Mouse (Mus musculus) stomach, embryonic 14.5 days (tissue): Measurements from ENCODE around the gene Lrpap1. TPM values are rescaled to one million over a fixed set of nuclear protein-coding genes. Genes with fewer than 3 reads are reported as not detected.

Experiments used
- ATAC-seq: fragments of 200-750 bp; cut with Nextera tagmentation; 2 replicates; pipeline ENCODE4 v1.8.0; 2017; ENCODE audit warnings: low read depth, moderate TSS enrichment; ENCODE audit not compliant: insufficient number of reproducible peaks, insufficient read depth, low FRiP score
- H3K27ac ChIP-seq: fragments of 300-500 bp; sonication (generic); 2 replicates; pipeline ENCODE4 v1.5.1; 2014; ENCODE audit warnings: mild to moderate bottlenecking, low read length, moderate library complexity, mixed read lengths
- H3K27me3 ChIP-seq: fragments of 300-500 bp; sonication (generic); 2 replicates; pipeline ENCODE4 v1.6.1; 2014; ENCODE audit warnings: low read length, control low read depth, mixed read lengths; ENCODE audit not compliant: control insufficient read depth, insufficient read depth
- H3K36me3 ChIP-seq: fragments of 300-500 bp; sonication (generic); 2 replicates; pipeline ENCODE4 v1.6.1; 2014; ENCODE audit warnings: mild to moderate bottlenecking, control low read depth, low read length, moderate library complexity, mixed read lengths; ENCODE audit not compliant: control insufficient read depth, insufficient read depth
- H3K4me1 ChIP-seq: fragments of 300-500 bp; sonication (generic); 2 replicates; pipeline ENCODE4 v1.6.1; 2014; ENCODE audit warnings: low read length, control low read depth, mixed read lengths; ENCODE audit not compliant: control insufficient read depth, insufficient read depth
- H3K4me2 ChIP-seq: fragments of 300-500 bp; sonication (generic); replicated peaks from 2 replicates; pipeline ENCODE4 v1.6.1; 2014; ENCODE audit warnings: low read depth, low read length, control low read depth
- H3K4me3 ChIP-seq: fragments of 300-500 bp; sonication (generic); 2 replicates; pipeline ENCODE4 v1.5.1; 2014; ENCODE audit warnings: low read depth, low read length, control low read depth
- H3K9ac ChIP-seq: fragments of 300-500 bp; sonication (generic); replicated peaks from 2 replicates; pipeline ENCODE4 v1.6.1; 2014; ENCODE audit warnings: low read depth, mild to moderate bottlenecking, control low read depth, low read length, moderate library complexity, mixed read lengths
- H3K9me3 ChIP-seq: fragments of 300-500 bp; sonication (generic); 2 replicates; pipeline ENCODE4 v1.6.1; 2016; ENCODE audit warnings: low read depth, low read length, control low read depth; ENCODE audit not compliant: control insufficient read depth
- WGBS: fragments of 180-500 bp; shearing (Covaris S2); extraction: QIAGEN DNeasy Blood & Tissue Kit; methylation state at CpG from one replicate; pipeline ENCODE4 v1.1.7; 2014; 5-methylcytosine and 5-hydroxymethylcytosine counted together
- polyA plus RNA-seq: library from polyadenylated mRNA; unstranded; fragments of >200 nt; fragmentation: Nextera tagmentation; extraction: Ambion mirVana; gene quantifications from 2 replicates; pipeline ENCODE4 v1.2.1, GENCODE M21; 2014

The Lrpap1 gene
- polyA plus RNA-seq: 187 and 192 TPM in 2 replicates

- H3K27ac ChIP-seq: peak within 1 kb of the TSS; percentile 71
- ATAC-seq: peak; percentile 93
Observed at GRCm38 (mm10) chr5:35104960-35105921, at the start of gene Lrpap1. Gene Lrpap1 (minus strand): TSS chr5:35105766.

GRCm38 (mm10) chr5:35149939-35150338 lies 44.4 kb upstream of the Lrpap1 start:
- Histone ChIP-seq H3K4me2 (no peak overlapping the region), H3K4me3 (no peak overlapping the region), H3K27me3 (no peaks in the 10 kb centered on the region), H3K27ac (no peak overlapping the region), H3K9ac (no peak overlapping the region), H3K36me3 (no peaks in the 10 kb centered on the region), H3K9me3 (no peaks in the 10 kb centered on the region), H3K4me1 (peaks cover 5% of the 10 kb centered on the region; the same call in 1 of the 2 replicates)
- ATAC-seq: no peak
- 76% methylated on average over 5 of the region's 5 CpGs for WGBS

More at GRCm38 (mm10) chr5:35104960-35105921, at the start of gene Lrpap1:
- Histone ChIP-seq H3K4me1 (peaks cover 18% of the 10 kb centered on the region), H3K4me3 (peak within 1 kb of the TSS; percentile 85), H3K27me3 (no peaks in the 10 kb centered on the region), H3K36me3 (peaks cover 18% of the 10 kb centered on the region), H3K4me2 (peak within 1 kb of the TSS; percentile 70), H3K9me3 (no peaks in the 10 kb centered on the region), H3K9ac (peak within 1 kb of the TSS; percentile 60)
- under 1% methylated on average over 38 of the region's 39 CpGs for WGBS

- H3K4me2 ChIP-seq: no peak overlapping the region
- no peaks in the 10 kb centered on the region for H3K36me3 ChIP-seq
- WGBS: 74% methylated on average over 4 of the region's 4 CpGs
- no peak for ATAC-seq
- H3K27me3 ChIP-seq: no peaks in the 10 kb centered on the region
- H3K4me3 ChIP-seq: no peak overlapping the region
- H3K9ac ChIP-seq: no peak overlapping the region
- H3K4me1 ChIP-seq: peaks cover 5% of the 10 kb centered on the region; the same call in 1 of the 2 replicates
- H3K27ac ChIP-seq: no peak overlapping the region
- H3K9me3 ChIP-seq: no peaks in the 10 kb centered on the region
Observed at GRCm38 (mm10) chr5:35149526-35149925, 44.0 kb upstream of the Lrpap1 start.

- Histone ChIP-seq H3K4me3 (no peak overlapping the region), H3K27ac (no peak overlapping the region), H3K4me1 (peaks cover 5% of the 10 kb centered on the region; the same call in 1 of the 2 replicates), H3K9ac (no peak overlapping the region), H3K27me3 (no peaks in the 10 kb centered on the region), H3K4me2 (no peak overlapping the region), H3K36me3 (no peaks in the 10 kb centered on the region), H3K9me3 (no peaks in the 10 kb centered on the region)
- no peak for ATAC-seq
- 63% methylated on average over 8 of the region's 8 CpGs for WGBS
Observed at GRCm38 (mm10) chr5:35147963-35148767, 42.6 kb upstream of the Lrpap1 start.

- no peaks in the 10 kb centered on the region for H3K27me3 ChIP-seq
- H3K9me3 ChIP-seq: no peaks in the 10 kb centered on the region
- 19% methylated on average over 2 of the region's 2 CpGs for WGBS
- ATAC-seq: no peak
- no peak overlapping the region for H3K4me2 ChIP-seq
- no peak overlapping the region for H3K27ac ChIP-seq
- H3K4me1 ChIP-seq: peaks cover 5% of the 10 kb centered on the region; the same call in 1 of the 2 replicates
- H3K36me3 ChIP-seq: no peaks in the 10 kb centered on the region
- no peak overlapping the region for H3K9ac ChIP-seq
- H3K4me3 ChIP-seq: no peak overlapping the region
Observed at GRCm38 (mm10) chr5:35147155-35147962, 41.8 kb upstream of the Lrpap1 start.

- no peaks in the 10 kb centered on the region for H3K36me3 ChIP-seq
- ATAC-seq: no peak
- WGBS: 58% methylated on average over 2 of the region's 2 CpGs
Observed at GRCm38 (mm10) chr5:35146747-35147146, 41.2 kb upstream of the Lrpap1 start.

GRCm38 (mm10) chr5:35144716-35145115 lies 39.1 kb upstream of the Lrpap1 start:
- H3K36me3 ChIP-seq: no peaks in the 10 kb centered on the region
- no peaks in the 10 kb centered on the region for H3K27me3 ChIP-seq
- no peaks in the 10 kb centered on the region for H3K9me3 ChIP-seq
- H3K9ac ChIP-seq: no peak overlapping the region
- WGBS: 77% methylated on average over 2 of the region's 2 CpGs
- no peak overlapping the region for H3K27ac ChIP-seq
- peaks cover 5% of the 10 kb centered on the region; the same call in 1 of the 2 replicates for H3K4me1 ChIP-seq
- ATAC-seq: no peak
- H3K4me2 ChIP-seq: no peak overlapping the region
- no peak overlapping the region for H3K4me3 ChIP-seq

More at GRCm38 (mm10) chr5:35146747-35147146, 41.2 kb upstream of the Lrpap1 start:
- Histone ChIP-seq H3K9me3 (no peaks in the 10 kb centered on the region), H3K27me3 (no peaks in the 10 kb centered on the region), H3K4me2 (no peak overlapping the region), H3K27ac (no peak overlapping the region), H3K4me1 (peaks cover 5% of the 10 kb centered on the region; the same call in 1 of the 2 replicates), H3K4me3 (no peak overlapping the region), H3K9ac (no peak overlapping the region)
